Mouse (Mus musculus) kidney, adult 2 months (tissue): ENCODE results near the gene Gmcl1.

Experiments used
- CTCF ChIP-seq: fragments of 200-500 bp; conservative IDR thresholded peaks from 2 replicates; pipeline ENCODE4 v1.5.1; 2011; ENCODE audit warnings: low read depth, mild to moderate bottlenecking, control low read depth, low read length, moderate library complexity, mixed read lengths; ENCODE audit not compliant: insufficient read depth, insufficient read length
- POLR2A ChIP-seq: fragments of 200-500 bp; IDR thresholded peaks from one replicate; pipeline ENCODE4 v1.6.1; 2011; ENCODE audit warnings: low read depth, low read length, control low read depth

DNA sequence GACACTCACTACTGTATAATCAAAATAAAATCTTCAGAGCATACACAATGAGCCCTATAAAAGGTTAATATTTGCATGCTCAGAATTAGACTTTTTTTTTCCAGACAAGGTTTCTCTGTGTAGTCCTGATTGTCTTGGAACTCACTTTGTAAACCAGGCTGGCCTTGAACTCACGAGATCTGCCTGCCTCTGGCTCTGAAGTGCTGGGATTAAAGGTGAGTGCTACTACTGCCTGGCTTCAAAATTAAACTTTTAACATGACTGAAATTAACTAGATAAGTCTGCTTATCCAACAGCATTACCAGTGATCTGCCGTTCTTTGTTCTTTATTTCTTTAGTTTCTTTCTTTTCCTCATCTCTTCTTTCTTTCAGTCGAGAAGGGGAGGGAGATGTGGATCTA, 51.9 kb downstream of the Gmcl1 start:
- no peak for TF ChIP-seq CTCF
- no peak for TF ChIP-seq POLR2A
